Mouse (Mus musculus): Measurements from ENCODE around the gene G2e3.
A peak's percentile ranks its signal among the peaks of the same experiment; 100 is the strongest.

The G2e3 gene

DNA sequence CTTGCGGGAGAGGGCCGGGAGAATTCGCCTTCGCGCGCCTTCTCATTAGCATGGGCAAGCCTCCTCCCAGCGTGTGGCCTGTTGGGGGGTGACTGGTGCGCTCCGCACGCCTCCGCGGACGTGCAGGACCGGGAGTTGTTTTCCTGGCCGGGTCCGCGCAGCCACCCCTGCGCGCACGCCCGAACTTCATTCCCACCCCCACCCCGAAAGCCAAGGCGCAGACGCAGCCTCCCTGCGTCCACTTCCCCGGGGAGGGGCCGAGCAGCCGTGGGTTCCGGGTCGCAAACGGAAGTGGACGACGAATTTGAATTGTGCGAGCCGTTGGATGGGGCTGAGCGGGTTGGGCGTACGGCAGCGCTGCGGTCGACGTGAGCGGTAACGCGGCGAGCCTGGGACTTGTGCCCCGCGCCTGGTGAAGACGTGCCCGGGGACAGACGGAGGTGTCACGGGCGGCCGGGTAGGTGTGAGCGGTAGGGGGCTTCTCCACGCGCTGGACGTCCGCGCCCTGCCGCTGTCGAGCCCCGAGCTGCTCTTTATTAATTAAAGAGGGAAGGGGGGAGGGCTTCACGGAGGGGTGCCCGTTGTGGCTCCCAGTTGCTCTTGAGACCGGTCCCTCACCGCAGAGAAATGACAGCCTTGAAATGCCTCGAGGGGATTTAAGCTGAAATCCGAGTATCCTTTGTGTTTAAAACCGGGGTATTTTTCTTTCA, at the start of gene G2e3:
Gene G2e3, plus strand, starts transcription at position 74 of the 710 bp plus-strand sequence.
- peak; percentile 86 for DNase-seq (ENCODE audit: low read depth, low spot score)

- DNase-seq (ENCODE audit: low read depth, low spot score) = no peak
These were observed 24.3 kb upstream of the G2e3 start for GRCm38 (mm10) chr12:51323604-51324003.

GRCm38 (mm10) chr12:51326819-51327218, 21.0 kb upstream of the G2e3 start:
- no peak for DNase-seq (ENCODE audit: low read depth, low spot score)

DNA sequence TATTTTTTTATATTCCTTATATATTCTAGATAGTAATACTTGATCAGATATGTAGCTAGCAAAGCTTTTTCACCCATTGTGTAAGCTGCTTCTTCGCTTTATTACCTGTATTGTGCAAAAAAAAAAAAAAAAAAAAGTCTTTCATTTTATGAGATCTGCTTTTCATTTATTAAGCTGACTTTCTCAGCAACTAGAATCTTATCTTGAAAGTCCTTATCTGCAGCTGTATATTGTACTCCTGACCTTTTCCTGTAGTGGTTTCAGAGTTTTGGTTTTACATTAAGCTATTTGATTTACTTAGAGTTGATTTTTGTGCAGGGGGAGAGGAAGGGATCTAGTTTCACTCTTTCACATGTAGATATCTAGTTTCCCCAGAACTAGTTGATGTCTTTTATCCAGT, 10.8 kb upstream of the G2e3 start:
- DNase-seq (ENCODE audit: low read depth, low spot score) = no peak

- DNase-seq (ENCODE audit: low read depth, low spot score) = no peak
These were observed 1.7 kb upstream of the G2e3 start for GRCm38 (mm10) chr12:51346121-51346520.

DNA sequence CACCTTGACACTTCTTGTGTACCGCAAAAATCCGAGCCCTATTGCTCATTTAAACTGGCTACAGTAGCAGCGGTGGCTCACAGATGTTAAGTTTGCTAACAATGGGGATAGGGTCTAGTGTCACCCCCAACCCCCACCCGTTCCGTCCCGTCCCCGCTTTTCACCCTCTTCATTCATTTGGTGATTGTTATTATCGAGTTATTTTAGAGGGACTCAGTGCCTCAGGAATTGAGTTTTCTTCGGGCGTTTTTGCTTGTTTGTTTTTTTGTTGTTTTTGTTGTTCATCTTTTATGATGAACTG, 787 bp downstream of the G2e3 start:
- no peak for DNase-seq (ENCODE audit: low read depth, low spot score)

GRCm38 (mm10) chr12:51355296-51355695, 7.4 kb downstream of the G2e3 start:
- no peak for DNase-seq (ENCODE audit: low read depth, low spot score)

DNA sequence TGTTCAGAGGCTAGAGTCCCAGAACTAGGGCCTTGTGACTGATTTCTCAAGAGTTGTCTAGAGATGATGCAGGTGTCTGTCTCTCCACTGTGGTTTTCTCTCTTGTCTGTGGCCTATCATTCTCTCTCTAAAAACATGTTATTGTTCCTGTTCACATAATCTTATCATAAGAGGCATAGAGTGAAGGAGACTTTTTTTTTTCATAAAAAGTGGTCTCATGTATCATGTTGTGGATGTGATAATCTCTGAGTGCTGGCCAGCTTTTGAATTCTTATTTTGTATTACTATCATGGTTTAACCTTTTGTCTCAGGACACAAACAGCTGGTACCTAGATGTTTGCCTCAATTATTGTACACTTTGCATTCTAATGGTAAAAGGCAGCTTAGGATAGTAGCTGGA, 13.4 kb downstream of the G2e3 start:
- no peak for DNase-seq (ENCODE audit: low read depth, low spot score)

DNA sequence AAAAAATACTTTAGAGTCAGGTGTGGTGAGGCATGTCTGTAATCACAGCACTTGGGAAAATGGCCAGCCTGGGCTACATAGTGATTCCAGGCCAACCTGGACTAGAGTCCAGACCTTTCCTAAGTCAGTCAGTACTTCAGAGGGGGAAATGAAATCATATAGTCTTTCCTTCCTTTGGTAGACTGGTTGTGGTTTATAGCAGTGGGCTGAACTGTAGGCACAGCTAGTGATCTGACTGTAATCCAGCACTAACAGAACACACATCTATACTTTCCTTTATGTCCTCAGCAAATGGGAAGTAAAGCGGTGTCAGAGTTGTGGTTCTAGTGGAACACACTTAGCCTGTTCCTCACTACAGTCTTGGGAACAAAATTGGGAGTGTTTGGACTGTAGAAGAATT, 15.0 kb downstream of the G2e3 start:
- no peak for DNase-seq (ENCODE audit: low read depth, low spot score)

DNA sequence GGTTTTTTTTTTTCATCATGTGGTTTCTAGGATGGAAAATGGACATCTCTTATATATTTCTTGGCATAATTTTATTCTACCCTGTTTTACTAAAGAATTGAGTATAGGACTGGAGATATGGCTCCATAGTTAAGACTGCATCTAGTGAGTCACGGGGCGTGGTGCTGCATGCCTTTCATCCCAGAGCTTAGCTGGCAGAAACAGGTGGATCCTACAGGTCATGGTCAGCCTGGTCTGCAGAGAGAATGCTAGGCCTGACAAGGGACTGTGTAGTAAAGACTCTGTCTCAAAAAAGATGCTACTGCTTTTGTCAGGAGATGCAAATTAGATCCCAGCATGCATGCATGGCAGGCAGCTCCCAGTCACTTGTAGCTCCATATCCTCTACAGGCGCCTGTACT, 20.6 kb downstream of the G2e3 start:
- no peak for DNase-seq (ENCODE audit: low read depth, low spot score)

DNA sequence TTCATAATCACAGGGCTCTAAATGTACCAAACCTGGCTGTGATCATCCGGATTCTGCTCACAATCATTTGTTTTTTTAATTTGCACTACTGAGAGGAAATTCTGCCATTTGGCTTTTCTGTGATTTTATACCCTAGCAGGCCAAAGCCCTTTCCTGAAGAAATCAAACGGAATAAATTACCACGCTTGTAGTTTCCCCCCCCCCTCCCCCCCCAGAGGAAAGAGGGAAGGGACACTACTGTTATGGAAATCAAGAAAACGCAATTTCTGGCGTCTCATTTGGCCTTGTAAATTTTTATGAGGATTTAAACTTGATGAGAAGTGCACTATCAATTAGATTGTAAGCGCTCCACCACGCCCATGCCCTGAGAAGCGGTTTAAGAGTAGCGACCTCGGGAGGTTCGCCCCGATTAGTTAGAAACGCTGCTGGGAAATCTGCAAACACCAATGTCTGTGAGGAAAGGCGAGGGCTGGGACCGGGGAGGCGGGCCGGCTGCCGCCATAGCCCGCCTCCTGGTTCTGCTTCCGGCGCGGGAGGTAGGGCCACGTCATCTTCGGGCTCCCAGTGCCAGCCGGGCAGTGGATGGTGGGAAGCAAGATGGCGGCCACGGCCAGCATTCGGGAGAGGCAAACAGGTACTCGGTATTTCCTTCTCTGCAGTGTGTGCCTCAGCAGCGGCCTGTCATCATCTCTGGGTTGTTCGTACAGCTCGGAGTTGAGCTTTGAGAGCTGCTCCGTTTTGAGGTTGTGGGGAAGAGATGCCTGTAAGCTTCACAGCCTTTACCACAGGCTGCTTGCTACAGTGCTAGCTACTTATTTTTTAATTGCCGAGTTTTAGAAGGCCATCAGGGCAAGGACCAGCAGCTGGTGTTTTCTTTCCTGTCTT, 29.4 kb downstream of the G2e3 start, which contains the start of gene Scfd1:
Gene Scfd1, plus strand, starts transcription at position 508 of the 885 bp plus-strand sequence.
- peak; percentile 96 for DNase-seq (ENCODE audit: low read depth, low spot score)

GRCm38 (mm10) chr12:51377888-51378190, 30.0 kb downstream of the G2e3 start:
- no peak for DNase-seq (ENCODE audit: low read depth, low spot score)

DNA sequence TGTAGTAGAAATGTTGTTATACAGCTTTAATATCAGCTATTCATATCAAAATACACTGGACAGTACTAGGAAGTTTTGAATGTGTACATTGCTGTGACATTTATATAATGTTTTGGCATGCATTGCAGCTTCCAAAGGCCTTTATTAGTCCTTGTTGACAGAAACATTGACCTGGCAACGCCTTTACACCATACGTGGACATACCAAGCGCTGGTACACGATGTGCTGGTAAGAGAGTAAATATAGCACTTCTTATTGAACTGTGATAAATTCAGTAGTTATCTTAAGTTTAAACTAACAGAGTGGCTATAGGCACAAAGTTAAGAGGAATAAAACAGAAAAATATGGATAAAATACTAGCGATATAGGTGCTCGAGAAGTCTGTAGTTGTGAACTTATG, 52.0 kb downstream of the G2e3 start:
- DNase-seq (ENCODE audit: low read depth, low spot score) = no peak

GRCm38 (mm10) chr12:51402060-51402698, 54.3 kb downstream of the G2e3 start:
- peak; percentile 10 for DNase-seq (ENCODE audit: low read depth, low spot score)

DNA sequence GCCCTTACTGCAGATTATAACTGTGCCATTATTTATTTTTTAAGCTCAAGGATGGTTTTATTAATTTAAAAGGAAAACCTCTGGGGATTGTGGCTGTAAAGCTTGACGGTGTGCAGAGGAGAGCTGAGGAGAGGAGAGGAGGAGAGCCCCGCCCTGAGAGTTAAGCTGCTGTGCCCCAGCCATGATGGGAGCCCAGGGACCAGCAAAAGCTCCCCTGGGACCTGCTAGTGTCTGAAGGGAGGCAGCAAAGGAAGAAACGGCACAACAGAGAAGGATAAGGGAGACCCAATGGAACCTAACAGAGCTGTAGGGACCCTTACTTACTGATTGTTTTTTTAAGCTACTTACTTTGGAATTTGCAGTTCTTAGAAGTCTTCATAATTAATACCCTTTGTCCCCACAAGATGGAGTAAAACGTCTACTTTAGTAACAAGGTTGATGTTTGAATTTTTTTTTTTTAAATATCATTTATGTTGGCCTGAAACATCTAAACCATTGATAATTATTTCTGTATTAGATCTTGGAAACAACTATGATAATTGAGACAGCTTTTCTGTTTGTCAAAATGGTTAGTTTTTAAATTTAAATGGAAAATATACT, 56.2 kb downstream of the G2e3 start:
- no peak for DNase-seq (ENCODE audit: low read depth, low spot score)

GRCm38 (mm10) chr12:51411362-51411761, 63.5 kb downstream of the G2e3 start:
- DNase-seq (ENCODE audit: low read depth, low spot score) = no peak
